Mouse (Mus musculus): ENCODE results near the gene Hes5.
A peak's percentile ranks its signal among the peaks of the same experiment; 100 is the strongest.

Hes5 gene

DNA sequence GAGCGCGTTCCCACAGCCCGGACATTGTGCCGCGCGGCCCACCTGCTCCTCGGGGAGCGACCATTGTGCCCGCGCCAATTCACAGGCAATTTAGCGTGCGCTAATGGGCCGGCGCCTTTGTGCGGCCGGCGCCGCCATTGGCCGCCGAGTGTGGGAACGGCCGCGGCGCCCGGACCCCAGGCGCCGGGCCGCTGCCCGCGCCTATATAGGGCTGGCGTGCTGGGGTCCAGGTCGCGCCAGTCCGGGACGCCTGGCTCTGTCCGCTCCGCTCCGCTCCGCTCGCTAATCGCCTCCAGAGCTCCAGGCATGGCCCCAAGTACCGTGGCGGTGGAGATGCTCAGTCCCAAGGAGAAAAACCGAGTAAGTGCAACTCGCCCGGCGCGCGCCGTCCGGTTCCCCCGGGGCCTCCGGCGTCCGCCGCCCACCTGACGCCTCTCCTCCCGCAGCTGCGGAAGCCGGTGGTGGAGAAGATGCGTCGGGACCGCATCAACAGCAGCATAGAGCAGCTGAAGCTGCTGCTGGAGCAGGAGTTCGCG is at the start of gene Hes5:
TSS of gene Hes5 (plus strand) at position 234 of the 536 bp plus-strand sequence.
- no peak for DNase-seq (ENCODE audit: low spot score)

DNA sequence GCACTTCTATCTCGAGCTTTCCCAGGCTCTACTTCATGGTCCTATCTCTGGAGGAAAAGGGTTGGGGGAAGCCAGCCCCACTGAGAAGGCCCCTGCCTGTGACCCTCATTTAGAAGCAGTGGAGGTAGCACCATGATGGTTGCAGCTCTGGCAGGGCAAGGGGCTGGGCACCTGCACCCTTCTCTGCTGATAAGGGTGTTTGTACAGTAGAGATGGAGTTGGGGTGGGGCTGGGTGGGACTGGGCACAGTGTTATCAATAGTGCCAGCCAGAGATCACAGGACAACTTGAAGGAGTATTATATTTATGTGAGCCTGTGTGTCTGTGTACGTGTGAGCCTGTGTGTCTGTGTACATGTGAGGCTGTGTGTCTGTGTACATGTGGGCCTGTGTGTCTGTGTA is 49.1 kb upstream of the Hes5 start:
- DNase-seq (ENCODE audit: low spot score): peak; percentile 77

DNA sequence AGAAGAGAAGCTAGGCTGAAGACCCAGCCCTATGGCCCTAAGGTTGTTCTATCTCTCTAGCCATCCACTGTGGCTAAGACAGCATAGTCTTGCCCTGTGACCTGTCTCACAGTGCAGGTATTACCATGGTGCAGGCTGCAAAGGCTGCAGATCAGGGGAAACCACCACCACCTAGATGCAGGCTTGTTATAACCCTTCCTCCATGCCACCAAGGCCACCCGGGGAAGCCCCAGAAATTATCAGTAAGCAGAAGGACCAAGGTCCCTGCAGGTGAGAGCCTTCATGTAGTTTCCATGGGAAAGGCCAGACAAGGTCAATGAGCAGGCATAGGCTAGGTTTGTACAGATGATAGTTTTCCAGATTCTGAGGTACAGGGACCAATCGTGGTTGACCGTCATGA is 46.9 kb upstream of the Hes5 start:
- no peak for DNase-seq (ENCODE audit: low spot score)

DNA sequence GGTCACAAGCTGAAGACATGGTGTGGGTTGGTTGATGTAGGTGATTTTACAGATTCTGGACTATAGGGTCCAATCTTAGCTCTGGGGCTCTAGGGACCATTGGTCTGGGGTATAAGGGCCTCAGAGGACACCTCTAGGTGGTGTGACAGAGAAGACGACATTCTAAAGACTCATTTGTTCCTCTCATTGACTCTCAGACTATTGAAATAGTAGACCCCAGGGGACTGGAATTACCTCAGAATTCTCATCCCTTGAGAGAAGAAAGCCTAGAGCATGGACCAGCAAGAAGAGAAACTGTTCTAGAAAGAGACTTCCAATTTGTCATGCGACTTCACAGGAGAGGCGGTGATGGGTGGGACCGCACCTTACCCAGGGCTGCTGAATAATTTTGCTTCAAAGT is 46.5 kb upstream of the Hes5 start:
- no peak for DNase-seq (ENCODE audit: low spot score)

DNA sequence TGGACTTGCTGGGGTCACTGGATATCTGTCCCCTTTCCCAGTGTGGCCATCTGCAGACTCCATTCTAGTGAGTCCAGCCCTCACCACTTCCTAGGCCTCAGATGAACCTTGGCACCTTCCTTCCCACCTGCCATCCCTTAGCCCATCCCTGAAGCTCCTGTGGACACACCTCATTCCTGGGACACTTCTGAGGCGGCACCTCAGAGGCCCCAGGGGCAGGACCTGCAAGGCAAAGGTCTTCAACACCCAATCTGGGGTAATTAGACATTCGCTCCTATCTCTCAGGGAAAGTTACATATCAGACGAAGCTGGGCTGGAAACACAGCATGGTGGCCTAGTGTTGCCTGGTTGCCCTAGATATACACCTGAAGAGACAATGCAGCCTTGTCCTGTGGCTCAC is 46.0 kb upstream of the Hes5 start:
- no peak for DNase-seq (ENCODE audit: low spot score)

DNA sequence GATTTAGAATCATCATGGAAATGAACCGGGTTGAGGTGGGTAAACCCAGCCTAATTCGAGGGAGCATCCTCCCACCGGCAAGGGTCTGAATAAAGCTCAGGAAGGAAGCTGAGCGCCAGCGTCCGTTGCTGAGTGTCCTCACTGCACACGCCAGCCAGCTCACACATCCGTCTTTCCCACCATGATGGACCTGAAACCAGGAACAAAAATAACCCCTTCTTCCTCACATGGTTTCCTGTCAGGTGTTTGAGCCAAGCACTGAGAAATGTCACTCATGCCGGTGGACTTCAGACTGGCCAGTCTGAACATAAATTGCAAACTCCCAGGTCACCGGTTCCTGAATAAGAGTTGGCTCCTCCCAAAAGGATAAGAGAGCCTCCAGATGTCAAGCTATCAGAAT is 45.4 kb upstream of the Hes5 start:
- no peak for DNase-seq (ENCODE audit: low spot score)

DNA sequence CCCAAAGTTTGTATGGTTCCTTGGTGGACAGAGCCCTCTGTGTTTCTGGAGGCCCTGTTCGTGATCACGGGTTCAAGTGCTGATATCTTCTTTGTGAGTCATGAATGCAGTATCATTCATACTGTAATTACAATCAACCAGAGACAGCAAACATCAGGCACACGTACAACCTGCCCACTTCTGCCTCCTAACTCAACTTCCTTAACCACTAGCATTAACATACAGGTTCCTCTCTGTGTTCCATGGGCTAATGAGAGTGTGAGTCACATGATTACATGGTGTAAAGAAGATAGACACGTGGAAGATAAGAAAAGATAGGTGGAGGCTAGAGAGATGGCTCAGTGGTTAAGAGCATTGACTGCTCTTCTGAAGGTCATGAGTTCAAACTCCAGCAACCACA is 44.1 kb upstream of the Hes5 start:
- no peak for DNase-seq (ENCODE audit: low spot score)

DNA sequence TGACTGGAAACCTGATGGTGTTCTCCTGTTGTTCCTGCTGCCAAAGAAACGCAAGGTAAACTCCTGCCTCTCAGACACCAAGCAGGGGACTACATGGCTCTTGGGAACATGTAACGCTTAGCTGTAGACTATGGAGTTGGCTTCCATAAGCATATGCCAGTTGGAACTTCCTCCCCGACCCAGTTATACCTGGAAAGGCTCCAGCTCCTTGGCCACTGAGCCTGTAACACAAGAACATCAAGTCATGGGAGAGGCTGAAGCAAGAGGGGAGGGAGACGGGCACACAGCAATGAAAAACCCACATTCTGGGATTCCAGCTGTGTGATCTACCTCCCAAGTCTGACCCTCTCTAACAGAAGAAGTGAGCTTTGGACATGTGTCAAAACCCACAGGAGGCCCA is 38.4 kb upstream of the Hes5 start:
- no peak for DNase-seq (ENCODE audit: low spot score)

DNA sequence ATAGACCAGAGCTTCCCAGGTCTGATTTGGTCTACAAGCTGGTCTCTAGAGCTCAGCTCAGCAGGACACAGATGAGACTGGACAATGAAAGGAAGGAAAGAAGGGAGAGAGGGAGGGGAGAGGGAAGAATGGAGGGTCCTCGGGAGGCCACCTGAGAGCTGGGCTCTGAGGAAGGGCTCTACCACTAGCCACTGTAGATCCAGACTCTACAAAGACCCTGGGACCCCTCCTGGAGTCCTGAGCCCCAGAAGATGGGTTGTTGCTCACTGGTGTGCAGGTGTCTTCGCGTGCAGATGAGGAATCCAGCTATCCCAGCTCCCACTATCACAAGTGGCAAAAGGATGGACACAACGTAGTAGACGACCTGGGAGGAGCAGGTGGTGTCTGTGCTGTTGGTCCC is 37.8 kb upstream of the Hes5 start:
- DNase-seq (ENCODE audit: low spot score): no peak

DNA sequence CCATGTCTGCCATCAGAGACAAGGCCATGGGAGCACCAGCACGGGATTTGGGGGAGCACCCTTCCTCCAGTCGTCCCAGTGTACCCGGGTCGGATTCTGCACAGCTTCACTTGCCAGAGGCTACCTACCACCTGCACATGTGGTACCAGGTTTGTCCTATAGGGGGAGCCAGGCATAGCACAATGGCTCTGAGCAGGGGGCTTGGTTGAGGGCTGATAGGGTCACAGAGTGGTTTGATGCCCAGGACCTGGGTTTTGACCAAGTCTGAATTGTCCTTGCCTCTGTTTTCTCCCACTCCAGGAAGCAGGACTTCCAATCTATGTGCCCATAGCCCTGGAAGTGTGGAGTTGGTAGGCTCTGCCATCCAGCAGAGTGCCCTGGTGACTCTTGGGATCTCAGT is 35.3 kb upstream of the Hes5 start:
- no peak for DNase-seq (ENCODE audit: low spot score)

DNA sequence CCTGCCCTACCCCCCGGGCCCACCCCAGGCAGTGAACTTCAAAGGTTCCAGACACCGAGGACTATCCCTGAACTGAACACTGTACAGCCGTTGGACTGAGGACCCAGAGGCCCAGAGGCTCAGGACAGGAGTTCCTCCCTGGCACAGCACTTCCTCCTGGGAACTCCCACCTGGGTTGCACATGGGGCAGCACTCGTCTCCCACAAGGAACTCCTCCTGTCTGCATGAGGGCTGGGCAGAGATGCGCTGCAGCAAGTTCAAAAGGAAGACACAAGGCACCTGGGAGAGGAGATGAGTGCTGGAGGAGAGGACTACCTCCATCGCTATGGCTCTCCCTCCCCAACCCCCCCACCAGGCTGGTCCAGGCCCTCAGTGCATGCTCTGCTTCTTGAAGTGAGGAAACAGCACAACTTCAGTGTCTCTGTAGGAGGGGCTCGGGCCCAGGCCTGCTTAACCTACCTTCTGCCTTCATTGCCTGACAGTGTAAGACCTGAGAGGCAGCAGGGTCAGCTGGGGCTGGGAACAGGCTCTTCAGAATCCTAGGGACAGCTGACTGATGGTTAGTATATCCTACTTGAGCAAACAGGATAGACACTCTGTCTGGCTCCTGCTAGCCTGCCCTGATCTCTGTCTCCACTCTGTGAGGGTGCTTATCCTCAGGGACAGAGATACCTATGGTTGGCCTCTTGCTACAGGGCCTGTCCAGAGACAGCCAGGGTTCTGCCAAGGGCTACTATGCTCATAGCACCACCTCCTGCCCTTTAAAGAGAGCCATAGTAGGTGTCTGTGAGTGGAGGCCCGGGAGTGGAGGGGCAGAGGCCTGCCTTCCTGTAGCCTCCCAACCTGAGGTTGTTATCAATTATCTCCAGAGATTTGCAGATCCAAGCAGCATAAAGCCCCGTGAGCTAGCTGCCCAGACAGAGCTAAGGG is 33.5 kb upstream of the Hes5 start:
- DNase-seq (ENCODE audit: low spot score): no peak

DNA sequence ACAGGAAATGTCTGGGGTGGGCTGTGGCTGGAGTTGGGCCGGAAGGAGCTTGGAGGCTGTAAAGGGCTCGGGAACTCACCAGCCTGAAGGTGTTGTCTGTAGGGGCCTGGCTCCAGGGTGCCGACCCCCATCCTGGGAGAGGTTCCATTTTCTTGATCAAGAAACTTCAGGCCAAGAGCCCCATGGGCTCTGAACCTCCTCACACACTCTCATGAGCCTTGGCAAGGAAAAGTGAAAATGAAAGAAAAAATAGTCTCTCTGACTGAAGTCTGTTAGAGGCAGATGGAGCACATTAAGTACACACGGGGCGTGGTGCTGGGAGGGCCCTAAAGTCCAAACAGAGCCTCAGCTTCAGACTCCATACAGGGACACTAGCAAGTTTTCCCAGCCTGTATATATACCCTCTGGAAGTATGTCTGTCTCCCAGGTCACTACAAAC is 32.8 kb upstream of the Hes5 start:
- no peak for DNase-seq (ENCODE audit: low spot score)

DNA sequence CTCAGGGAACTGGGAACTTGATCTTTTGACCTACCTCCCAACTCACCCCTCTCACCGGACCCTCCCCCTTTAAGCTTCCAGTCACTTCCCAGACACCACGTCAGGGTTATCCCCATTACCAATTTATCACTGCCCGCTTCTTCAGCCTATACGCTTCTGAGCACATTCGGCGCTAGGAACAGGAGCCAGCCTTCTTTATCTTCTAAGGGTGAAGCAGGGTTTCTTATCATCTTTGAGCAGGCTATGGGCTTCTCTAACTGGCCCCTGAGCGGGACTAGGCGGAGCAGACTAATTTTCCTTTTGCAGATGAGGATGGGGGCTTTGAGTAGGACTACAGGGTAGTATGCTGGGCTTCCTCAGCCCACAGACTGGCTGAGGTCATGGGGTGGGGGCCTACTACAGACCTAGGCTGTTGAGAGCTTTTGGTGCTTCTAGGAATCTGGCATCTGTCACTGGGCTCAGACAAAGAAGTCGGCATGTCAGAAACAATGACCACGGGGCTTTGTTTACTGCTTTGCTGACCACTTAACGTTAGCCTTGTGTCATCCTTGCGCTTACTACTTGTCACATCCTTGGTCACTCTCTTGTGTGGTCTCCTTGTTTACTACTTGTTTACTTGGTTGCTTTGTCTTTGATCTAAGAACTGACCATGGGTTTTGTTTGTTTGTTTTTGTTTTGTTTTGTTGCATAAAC is 32.2 kb upstream of the Hes5 start, which contains the start of gene Tnfrsf14:
TSS of gene Tnfrsf14 (minus strand) at position 169 of the 693 bp plus-strand sequence.
- peak; percentile 85 for DNase-seq (ENCODE audit: low spot score)

DNA sequence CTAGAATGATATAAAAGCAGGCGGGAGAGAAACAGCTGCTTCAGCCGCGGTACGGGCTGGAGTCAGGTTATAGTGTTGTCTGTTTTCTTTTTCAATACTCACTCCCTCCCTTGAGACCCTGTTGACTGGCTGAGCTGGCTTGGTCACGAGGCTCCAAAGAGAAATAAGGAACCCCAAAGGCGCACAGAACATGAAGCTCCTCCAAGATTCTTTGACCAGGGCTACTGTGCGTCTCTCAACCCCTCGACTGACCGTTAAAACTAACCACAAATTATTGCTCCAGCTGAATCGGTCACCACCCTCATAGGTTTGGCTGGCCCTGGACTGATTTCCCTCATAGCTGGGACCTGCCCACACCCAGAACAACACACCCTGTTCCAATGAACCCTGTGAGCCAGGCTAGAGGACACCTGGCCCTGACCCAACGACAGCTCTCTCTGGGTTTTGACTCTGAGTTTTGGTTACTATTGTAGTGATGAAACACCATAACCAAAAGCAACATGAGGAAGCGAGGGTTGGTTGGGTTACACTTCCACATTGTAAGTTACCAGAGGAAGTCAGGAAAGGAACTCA is 31.5 kb upstream of the Hes5 start:
- DNase-seq (ENCODE audit: low spot score): no peak

DNA sequence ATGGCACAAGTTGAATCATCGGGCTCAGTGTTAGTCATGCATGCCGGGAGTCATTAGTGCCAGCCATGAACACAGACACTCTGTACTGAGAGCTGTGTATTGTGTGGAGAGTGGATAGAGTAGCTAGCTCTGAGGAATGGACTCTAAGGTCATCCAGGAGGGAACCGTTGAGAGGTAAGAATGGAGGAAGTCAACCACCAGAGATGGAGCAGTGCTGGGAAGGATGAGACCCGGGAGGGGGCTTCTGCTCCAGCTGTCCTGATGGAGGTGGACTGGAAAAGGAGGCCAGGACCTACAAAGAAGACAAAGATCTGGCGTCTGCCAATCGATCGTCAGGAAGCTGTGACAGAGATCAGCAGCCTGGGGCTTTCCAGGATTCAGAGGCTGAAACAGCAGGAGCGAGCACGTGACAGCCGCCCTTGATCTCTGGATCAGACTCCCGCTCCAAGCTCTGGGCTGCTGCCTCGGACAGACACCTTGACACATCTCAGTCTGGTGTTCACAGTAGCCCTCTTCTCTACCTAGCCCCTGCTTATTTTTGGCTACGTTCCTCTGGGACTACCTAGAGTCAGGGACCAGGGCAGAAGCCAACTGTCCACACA is 27.3 kb upstream of the Hes5 start:
- DNase-seq (ENCODE audit: low spot score): no peak

DNA sequence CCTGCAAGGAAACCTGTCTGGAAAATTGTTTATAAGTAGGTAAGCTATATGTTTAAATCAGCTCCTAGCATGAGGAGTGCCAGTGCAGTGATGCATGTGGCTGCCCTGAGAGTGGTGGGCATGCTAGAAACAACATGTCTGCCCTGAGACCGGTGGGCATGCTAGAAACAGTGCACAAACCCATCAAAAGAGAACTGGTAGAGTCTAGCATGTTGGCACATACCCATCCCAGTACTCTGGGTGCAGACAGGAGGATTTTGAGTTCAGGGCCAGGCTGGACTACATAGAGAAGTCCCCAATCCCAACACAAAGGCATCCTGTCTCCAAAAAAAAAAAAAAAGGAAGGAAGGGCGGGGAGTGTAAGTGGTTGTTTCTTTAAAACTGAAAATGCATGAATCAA is 25.9 kb upstream of the Hes5 start:
- DNase-seq (ENCODE audit: low spot score): no peak

DNA sequence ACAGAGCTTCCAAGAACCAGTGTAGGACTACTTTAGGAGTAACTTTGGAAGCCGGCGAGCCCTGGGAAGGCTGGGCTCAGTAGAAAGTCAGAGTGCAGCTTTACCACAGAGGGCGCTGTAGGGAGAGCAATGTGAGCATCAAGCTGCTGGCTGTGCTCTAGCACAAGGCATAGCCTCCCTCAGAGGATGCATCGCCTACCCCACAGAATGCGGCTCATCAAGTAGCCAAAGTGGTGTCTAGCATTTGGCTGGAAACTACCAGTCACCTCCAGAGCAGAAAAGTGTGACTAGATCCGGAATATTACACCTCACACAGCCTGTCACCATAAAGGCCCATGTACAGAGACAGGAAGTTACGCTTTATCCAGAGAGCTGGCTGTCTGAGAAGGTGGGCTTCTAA is 24.9 kb upstream of the Hes5 start:
- DNase-seq (ENCODE audit: low spot score): no peak

DNA sequence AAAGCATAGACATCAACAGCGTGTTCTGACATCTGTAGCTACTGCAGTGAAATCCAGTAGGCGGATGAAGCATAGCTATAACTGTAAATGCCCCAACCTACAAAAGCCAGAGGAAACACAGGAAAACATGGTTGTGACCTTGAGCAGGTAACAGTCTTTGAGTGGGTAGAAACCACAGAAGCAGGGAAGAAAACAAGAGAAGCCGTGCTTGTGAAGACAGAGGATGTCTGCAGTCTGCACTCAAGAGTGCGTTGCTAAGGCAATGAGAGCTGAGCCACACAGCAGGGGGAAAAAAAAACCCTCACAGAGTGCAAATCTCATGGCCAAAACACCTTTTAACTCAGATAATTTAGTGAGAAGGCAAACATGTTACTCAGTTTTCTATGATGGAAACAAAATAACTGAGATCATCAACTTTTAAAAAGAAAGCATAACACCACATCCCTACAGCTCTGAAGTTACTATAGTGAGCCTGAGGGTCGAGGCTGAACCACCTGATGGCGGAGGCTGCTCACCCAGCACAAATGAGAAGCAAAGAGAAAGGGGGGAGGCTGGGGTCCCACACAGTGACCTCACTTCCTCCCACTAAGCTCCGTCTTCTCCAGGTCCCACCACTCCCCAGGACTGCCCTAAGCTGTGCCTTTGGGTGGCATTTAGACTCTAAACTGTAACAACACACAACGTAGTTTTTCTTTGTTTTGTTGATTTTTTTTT is 24.0 kb upstream of the Hes5 start:
- no peak for DNase-seq (ENCODE audit: low spot score)

DNA sequence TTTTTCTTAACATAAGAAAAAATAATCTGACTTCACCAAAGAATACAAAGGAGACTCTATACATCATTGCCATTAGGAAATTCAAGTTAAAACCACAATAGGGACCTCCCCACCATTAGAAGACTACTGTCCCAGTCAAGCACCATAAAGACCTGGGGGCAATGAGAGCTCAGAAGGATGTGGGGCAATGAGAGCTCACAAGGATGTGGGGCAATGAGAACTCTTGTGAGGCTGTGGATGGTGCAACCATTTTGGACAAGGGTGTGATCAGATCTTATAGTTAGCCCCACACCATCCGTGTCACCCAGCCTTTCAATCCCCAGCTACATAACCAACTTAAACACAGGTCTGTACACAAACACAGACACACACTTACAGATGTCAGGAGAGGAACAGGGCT is 23.0 kb upstream of the Hes5 start:
- no peak for DNase-seq (ENCODE audit: low spot score)

DNA sequence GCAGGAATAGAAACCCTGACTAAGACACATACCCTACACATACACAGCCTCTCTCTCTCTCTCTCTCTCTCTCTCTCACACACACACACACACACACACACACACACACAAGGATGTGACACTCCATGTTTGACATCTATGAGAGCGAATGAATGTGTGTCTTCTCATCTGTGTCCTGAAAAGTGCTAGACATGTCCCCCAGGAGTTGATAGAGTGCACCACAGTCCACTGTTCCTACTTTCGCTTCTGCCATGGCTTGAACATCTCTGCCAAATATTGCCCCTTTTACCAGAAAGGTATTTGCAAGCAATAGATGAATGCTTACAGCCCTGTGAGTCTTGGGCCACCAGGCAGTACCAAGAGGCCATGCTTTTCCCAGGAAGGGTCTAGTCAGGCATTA is 20.6 kb upstream of the Hes5 start:
- DNase-seq (ENCODE audit: low spot score): no peak

DNA sequence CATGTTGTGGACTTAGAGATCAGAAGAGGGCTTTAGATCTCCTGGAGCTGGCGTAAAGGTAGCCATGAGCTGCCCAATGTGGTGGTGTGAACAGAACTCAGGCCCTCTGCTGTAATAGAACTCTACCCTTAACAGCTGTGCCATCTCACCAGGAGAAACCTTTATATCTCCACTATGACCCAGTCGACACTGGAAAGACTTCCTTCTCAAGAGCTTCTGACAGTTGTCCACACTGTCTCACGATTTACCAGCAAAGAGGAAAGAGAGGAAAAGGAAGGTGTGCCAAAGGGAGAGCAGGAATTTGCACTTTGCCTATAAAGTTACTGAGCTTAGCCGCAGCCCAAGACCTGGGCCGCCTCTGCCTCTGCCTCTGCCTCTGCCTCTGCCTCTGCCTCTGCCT is 18.9 kb upstream of the Hes5 start:
- DNase-seq (ENCODE audit: low spot score): no peak
